Mouse (Mus musculus): ENCODE measurements around the gene Wdr11. TPM values are rescaled to one million over a fixed set of nuclear protein-coding genes. Genes with fewer than 3 reads are reported as not detected.

Wdr11 gene
- 3.6 and 4.8 TPM in 2 replicates for polyA plus RNA-seq (2012)

DNA sequence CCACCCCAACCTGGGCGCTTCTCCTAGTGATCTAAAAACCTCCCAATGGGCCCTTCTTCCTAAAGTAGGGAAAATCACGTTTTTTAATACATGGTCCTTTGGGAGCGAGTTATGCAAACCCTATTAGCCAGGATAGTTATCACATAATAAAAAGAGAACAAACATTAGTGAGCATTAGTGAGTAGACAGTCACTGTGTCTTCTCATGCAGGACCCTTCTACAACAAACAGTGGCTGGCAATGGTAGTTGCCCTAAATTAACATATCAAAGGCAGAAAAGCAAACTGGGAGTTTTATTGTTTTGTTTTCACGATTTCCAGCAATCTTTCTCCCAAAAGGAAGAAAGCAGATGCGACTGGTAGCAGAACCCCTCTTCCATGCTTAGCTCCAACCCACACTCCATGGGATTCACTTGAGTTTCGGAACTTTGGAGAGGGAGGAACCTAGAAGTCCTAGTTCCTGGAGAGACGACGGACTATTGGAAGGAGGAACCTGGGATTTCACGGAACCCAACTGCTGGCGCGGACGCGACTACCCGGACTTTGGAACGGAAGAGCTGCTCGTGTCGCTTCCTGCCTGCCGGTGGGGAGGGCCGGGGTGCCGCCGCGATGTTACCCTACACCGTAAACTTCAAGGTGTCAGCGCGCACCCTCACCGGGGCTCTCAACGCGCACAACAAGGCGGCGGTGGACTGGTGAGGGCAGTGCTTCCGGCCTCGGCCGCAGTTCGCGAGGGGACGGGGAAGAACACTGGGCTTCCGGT is at the start of gene Wdr11:
Gene Wdr11, plus strand, starts transcription at position 493 of the 761 bp plus-strand sequence.

All from megakaryocyte-erythroid progenitor cell, adult 5 weeks (primary cell).